8 mouse cellular contexts compared by ENCODE assay signal in the genomic region with DNA sequence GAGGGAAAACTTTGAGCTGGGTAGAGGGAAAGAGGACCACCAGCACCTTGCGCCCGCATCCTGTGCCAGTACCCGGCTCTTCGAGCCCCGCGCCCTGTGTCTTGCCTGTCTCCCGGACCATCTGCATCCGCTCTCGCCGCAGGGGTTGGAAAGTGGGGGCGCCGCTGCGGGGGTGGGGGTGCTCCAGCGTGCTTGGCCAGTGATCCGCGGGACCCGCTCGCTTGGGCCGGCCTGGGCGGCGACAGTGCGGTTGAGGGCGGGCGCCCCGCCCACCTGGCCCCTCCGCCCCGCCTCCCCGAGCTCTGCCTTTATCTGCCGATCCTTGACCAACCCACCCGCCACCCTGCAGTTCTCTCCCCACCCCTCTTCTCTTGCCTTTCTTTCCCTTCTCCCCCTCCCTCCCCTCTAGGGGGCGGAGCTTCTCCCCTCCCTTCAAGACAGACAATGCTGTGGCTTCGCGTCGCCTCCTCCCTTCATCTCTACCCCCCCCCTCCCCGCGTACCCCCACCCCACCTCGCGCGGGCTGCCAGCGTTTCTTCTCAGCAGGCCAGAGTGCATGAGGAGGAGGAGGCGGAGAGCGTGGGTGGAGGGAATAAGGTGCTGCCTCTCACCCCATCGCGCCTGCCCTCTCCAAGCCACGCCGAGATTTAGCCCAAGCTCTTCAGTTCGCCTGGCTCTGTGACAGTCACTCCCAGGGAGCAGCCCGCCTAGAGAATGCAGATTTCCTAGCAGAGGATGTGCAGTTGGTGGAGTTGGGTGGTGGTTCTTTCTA. TPM values are rescaled to one million over a fixed set of nuclear protein-coding genes. Genes with fewer than 3 reads are reported as not detected.
DNase-seq lines count a peak whose midpoint lies in the region; ATAC-seq and TF ChIP-seq lines count a peak whose summit lies in the region.

Gene Rassf2, minus strand, starts transcription at position 613 of the 772 bp plus-strand sequence.

- H3K4me3 ChIP-seq in cerebellum, adult 2 months (replicated peaks; ENCODE audit: insufficient read depth, low read depth, low read length), result peak within 1 kb of the TSS; percentile 67
- H3K4me3 ChIP-seq in lung, postnatal 0 days (ENCODE audit: low read depth, low read length), result peak within 1 kb of the TSS; percentile 58

- peak within 1 kb of the TSS; percentile 56 for H3K9ac ChIP-seq in lung, postnatal 0 days (replicated peaks; ENCODE audit: low read depth)

- TF ChIP-seq CTCF in cerebellum, adult 2 months (IDR thresholded peaks at IDR 0.05; ENCODE audit: borderline replicate concordance, insufficient read depth, low read depth, low read length), result no peak
- TF ChIP-seq CTCF in lung, postnatal 0 days (IDR thresholded peaks at IDR 0.05), result peak; percentile 36

- peak within 1 kb of the TSS; percentile 90 for H3K4me2 ChIP-seq in lung, postnatal 0 days (replicated peaks; ENCODE audit: low read depth, low read length)

- TF ChIP-seq EP300 in lung, postnatal 0 days (IDR thresholded peaks at IDR 0.05), result no peak

- H3K27ac ChIP-seq in cerebellum, adult 2 months (ENCODE audit: insufficient read depth, low read length), result peak within 1 kb of the TSS; percentile 32; the same call in 1 of the 2 replicates
- peak within 1 kb of the TSS; percentile 82 for H3K27ac ChIP-seq in lung, postnatal 0 days (ENCODE audit: low read length)

- H3K27me3 ChIP-seq in cerebellum, adult 2 months (ENCODE audit: control insufficient read depth, insufficient read depth, low read length), result no peaks in the 10 kb centered on the region
- H3K27me3 ChIP-seq in lung, postnatal 0 days (replicated peaks; ENCODE audit: insufficient read depth, low read length), result no peaks in the 10 kb centered on the region

- peak; percentile 65 for DNase-seq in MEL-GATA-1-ER (ENCODE audit: extremely low read depth, low read depth)
- DNase-seq in cerebellum, adult 2 months, result peak; percentile 60 to 65
- DNase-seq in layer of hippocampus, postnatal 10 days (ENCODE audit: low spot score in 2 of 2), result peak; percentile 78 to 86
- DNase-seq in lung, postnatal 0 days (ENCODE audit: low spot score), result peak; percentile 93
- peak; percentile 67 for DNase-seq in ovary, postnatal 14 days (ENCODE audit: low spot score)
- DNase-seq in thymus, postnatal 14 days, result peak; percentile 94

- peak; percentile 53 for ATAC-seq in frontal cortex, adult (ENCODE audit: low TSS enrichment)
- peak; percentile 73 to 78 for ATAC-seq in hematopoietic stem cell, adult 5-6 weeks (replicated peaks in 1 of 2; ENCODE audit: insufficient read depth in 1 of 2, low FRiP score in 2 of 2, low TSS enrichment in 1 of 2, low read depth in 1 of 2, poor library complexity in 2 of 2, severe bottlenecking in 2 of 2)
- peak; percentile 92 for ATAC-seq in lung, postnatal 0 days

- under 1% methylated on average over 44 of the region's 48 CpGs for WGBS in cerebellum, adult 2 months
- WGBS in lung, postnatal 0 days, result 4% methylated on average over 23 of the region's 48 CpGs

- TF ChIP-seq POLR2A in cerebellum, adult 2 months (IDR thresholded peaks at IDR 0.05; ENCODE audit: borderline replicate concordance, insufficient read depth, low read length), result no peak

- no peaks in the 10 kb centered on the region for H3K4me1 ChIP-seq in cerebellum, adult 2 months (ENCODE audit: control insufficient read depth, insufficient read depth, low read length)
- peaks cover 22% of the 10 kb centered on the region; the same call in 1 of the 2 replicates for H3K4me1 ChIP-seq in lung, postnatal 0 days (ENCODE audit: insufficient read depth, low read depth, low read length)

- H3K9me3 ChIP-seq in lung, postnatal 0 days (ENCODE audit: low read length), result no peaks in the 10 kb centered on the region

- no peaks in the 10 kb centered on the region for H3K36me3 ChIP-seq in lung, postnatal 0 days (ENCODE audit: insufficient read depth, low read length)

RNA-seq across cellular contexts. Expression of gene Rassf2, which starts in this region (rescaled TPM):
- polyA plus RNA-seq in cerebellum, adult 2 months (2012; rRNA removed), result 35.8 and 44.7 TPM in 2 replicates
- total RNA-seq in hematopoietic stem cell, adult 5-6 weeks (2017), result 103 and 130 TPM in 2 replicates
- total RNA-seq in layer of hippocampus, postnatal 10 days (2021), result 10 to 100 TPM; 37.4 to 39.8 TPM
- 10.0 and 15.2 TPM in 2 replicates for polyA plus RNA-seq in lung, postnatal 0 days (2015; fragmentation: Nextera tagmentation; extraction: Ambion mirVana)

Comparison
In these comparisons a context has a peak if more than half of its experiments do, and no peak if none do; other contexts are left out.
1. Peak in every context shown above with its lines: DNase-seq, ATAC-seq, H3K4me3 ChIP-seq and H3K27ac ChIP-seq.